Mouse (Mus musculus): ENCODE data around the gene Itga3. TPM values are rescaled to one million over a fixed set of nuclear protein-coding genes. Genes with fewer than 3 reads are reported as not detected.
"Not testable (repeated sequence)": the region's sequence is repeated elsewhere in the genome, so short reads cannot be mapped to it uniquely, and the experiment has no call there.

Gene Itga3
- polyA plus RNA-seq, 1 experiment from 2014 or later = 7.7 TPM

DNA sequence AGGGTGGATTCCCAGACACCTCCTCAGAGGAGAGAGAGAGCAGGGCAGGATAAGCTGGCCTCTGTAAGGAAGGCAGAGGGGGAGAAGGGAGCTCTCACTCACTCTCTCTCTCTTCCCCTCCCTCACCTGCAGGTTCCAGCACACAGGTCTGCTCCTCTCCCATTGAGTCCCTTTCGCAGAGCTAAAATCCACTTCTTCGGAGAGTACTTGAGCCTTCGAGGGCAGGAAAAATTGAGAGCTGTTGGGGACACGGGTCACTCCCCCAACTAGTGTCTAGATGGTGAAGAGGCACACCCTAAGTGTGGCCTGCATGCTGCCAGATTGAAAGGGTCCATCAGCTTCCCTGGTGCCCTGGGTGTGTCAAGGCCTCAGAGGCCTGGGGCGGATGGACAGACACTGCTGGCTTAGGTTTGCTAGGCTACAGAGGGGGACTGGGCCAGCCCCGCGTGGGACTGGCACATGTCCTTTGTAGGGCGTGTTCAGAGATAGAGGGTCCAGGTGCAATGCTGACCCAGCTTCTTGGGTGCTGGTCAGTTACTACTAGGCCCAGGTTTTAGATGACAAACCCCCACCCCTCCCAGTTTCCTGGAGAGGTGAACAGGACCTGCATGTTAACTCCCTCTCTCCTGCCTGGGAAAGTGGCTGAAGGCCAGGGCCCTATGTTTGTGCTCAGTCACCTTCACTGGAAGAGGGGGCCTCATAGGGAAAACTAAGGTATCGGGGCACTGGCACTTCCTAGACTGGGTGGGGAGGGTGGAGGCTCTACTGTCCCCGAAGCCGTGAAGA, 51.2 kb downstream of the Itga3 start:
- peaks cover 9% of the 10 kb centered on the region; the same call in 1 of the 2 replicates for H3K4me1 ChIP-seq (replicated peaks)
- no peaks in the 10 kb centered on the region for H3K9me3 ChIP-seq
- WGBS = 90% methylated on average over 11 of the region's 11 CpGs
- H3K36me3 ChIP-seq = peaks cover 68% of the 10 kb centered on the region
- H3K27me3 ChIP-seq = 0 out of 2 replicates have a peak, but pooled peaks cover 9% of the 10 kb centered on the region
- H3K9ac ChIP-seq (replicated peaks) = no peak overlapping the region
- no peak for ATAC-seq (ENCODE audit: insufficient number of reproducible peaks, insufficient read depth, low FRiP score, low TSS enrichment, low read depth)
- no peak overlapping the region for H3K27ac ChIP-seq
- no peak overlapping the region for H3K4me2 ChIP-seq
- H3K4me3 ChIP-seq (replicated peaks) = no peak overlapping the region

DNA sequence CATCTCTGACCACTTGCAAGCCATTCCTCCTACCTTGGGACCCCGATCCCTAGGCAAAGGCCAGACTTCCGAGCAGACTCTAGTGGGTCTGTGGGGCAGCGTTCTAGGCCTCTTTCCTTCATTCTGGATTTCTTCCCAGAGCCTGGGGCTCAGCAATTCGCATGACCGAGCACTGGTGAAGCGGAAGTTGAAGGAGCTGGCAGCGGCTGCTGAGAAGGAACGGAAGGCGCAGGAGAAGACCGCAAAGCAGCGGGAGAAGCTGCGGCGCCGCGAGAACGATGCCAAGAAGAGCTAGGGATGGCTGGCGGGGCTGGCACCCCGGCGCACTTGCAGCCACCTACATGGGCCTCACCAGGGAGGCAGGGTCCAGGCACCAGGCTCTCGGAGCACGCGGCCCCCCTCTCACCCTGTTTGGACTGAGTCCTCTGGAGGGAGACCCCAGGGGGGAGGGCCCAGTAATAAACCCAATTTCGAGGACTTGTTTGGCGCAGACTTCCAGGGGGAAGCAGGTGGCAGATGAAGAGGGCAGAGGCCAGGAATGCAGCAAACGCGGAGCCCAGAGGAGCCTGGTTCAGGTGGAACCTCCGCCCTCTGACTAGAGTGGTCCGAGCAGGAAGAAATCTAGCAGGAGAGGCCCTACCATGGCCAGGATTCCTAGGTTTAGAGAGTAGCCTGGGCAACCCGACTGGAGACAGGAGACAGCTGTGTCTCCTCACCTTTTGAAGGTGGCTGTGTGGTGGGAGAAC, 52.0 kb downstream of the Itga3 start:
- Histone ChIP-seq H3K4me2 (no peak overlapping the region), H3K27ac (no peak overlapping the region), H3K4me3 (replicated peaks) (no peak overlapping the region), H3K9ac (replicated peaks) (no peak overlapping the region), H3K9me3 (no peaks in the 10 kb centered on the region), H3K4me1 (replicated peaks) (peaks cover 9% of the 10 kb centered on the region; the same call in 1 of the 2 replicates), H3K27me3 (0 out of 2 replicates have a peak, but pooled peaks cover 9% of the 10 kb centered on the region), H3K36me3 (peaks cover 74% of the 10 kb centered on the region)
- 76% methylated on average over 29 of the region's 29 CpGs for WGBS
- ATAC-seq (ENCODE audit: insufficient number of reproducible peaks, insufficient read depth, low FRiP score, low TSS enrichment, low read depth) = no peak

DNA sequence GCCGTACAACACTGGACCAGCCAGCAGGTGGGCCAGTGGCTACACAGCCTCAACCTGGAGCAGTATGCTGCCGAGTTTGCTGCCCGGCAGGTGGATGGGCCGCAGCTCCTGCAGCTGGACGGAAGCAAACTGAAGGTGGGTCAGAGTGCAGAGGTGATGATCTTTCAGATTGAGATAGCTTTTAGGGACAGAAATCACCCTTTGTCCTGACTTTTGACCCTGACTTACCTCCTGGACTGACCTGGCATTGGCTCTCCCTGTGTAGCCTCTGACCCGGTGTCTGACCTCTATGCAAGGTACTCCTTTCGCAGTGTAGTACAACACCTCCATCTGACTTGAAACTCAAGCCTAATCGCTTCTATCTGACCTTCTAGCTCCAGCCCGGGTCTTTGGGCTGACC, 53.1 kb downstream of the Itga3 start:
- H3K4me3 ChIP-seq (replicated peaks) = no peak overlapping the region
- no peak for ATAC-seq (ENCODE audit: insufficient number of reproducible peaks, insufficient read depth, low FRiP score, low TSS enrichment, low read depth)
- H3K27me3 ChIP-seq = peaks cover 15% of the 10 kb centered on the region; the same call in 1 of the 2 replicates
- peaks cover 9% of the 10 kb centered on the region; the same call in 1 of the 2 replicates for H3K4me1 ChIP-seq (replicated peaks)
- H3K4me2 ChIP-seq = no peak overlapping the region
- no peaks in the 10 kb centered on the region for H3K9me3 ChIP-seq
- no peak overlapping the region for H3K9ac ChIP-seq (replicated peaks)
- no peak overlapping the region for H3K27ac ChIP-seq
- WGBS = 92% methylated on average over 9 of the region's 9 CpGs
- H3K36me3 ChIP-seq = peaks cover 80% of the 10 kb centered on the region

DNA sequence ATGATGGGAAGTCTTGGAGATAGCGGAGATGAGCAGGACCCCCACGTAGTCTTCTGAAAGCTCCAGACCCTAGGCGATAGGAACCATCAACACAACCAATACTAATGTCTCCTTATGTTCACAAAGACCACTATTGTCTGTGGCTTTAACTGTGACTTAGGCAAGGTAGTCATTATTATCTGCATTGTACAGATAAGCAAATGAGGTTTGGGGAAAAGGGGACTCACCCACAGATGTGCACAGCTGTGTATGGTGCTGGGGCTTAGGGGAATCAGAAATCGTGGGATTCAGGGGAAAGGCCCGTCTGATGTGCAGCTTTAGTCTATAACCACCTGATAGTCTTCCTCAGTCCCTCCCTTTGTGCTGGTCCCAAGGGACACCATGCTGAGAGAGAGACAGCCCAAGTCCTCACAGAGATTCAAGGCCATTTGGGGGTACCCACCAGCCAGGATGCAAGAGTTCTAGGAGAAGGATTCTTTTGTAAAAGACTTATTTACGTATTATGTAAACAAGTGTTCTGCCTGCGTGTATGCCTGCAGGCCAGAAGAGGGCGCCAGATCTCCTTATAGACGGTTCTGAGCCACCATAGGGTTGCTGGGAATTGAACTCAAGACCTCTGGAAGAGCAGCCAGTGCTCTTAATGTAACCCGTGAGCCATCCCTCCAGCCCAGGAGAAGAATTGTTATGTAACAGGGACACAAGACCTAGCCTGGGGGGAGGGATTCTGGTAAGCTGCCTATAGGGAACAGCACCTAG, 54.2 kb downstream of the Itga3 start:
- H3K4me2 ChIP-seq = no peak overlapping the region
- no peak overlapping the region for H3K4me3 ChIP-seq (replicated peaks)
- H3K4me1 ChIP-seq (replicated peaks) = no peaks in the 10 kb centered on the region
- H3K27ac ChIP-seq = no peak overlapping the region
- no peak for ATAC-seq (ENCODE audit: insufficient number of reproducible peaks, insufficient read depth, low FRiP score, low TSS enrichment, low read depth)
- 82% methylated on average over 10 of the region's 10 CpGs for WGBS
- peaks cover 11% of the 10 kb centered on the region; the same call in 1 of the 2 replicates for H3K27me3 ChIP-seq
- H3K9ac ChIP-seq (replicated peaks) = no peak overlapping the region
- peaks cover 88% of the 10 kb centered on the region for H3K36me3 ChIP-seq
- no peaks in the 10 kb centered on the region for H3K9me3 ChIP-seq

DNA sequence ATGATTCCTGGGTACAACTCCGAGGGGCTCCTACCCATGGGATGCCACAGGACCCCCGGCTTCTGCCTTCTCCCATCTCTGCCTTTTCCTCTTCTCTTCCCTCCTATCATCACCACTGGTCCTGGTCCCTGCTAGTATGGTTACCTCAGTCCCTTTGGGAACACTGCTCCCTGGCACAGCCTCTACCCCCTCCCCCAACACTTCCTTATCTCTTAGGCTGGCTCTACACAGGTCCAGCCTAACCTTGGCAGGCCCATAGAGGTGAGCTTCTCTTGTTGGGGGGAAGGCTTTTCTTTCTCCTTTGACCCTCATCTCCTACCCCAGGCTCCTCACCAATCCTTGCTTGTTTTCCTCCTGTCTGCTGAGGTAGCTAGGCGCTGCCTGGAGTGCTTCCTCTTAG, 61.1 kb downstream of the Itga3 start:
- no peak for ATAC-seq (ENCODE audit: insufficient number of reproducible peaks, insufficient read depth, low FRiP score, low TSS enrichment, low read depth)
- Histone ChIP-seq H3K4me2 (no peak overlapping the region), H3K36me3 (peaks cover 65% of the 10 kb centered on the region), H3K9me3 (no peaks in the 10 kb centered on the region), H3K4me3 (replicated peaks) (no peak overlapping the region), H3K27me3 (peaks cover 11% of the 10 kb centered on the region; the same call in 1 of the 2 replicates), H3K4me1 (replicated peaks) (peaks cover 21% of the 10 kb centered on the region), H3K27ac (no peak overlapping the region), H3K9ac (replicated peaks) (0 out of 2 replicates have a peak overlapping the region, but pooled peaks have one; percentile 23)
- 72% methylated on average over 3 of the region's 3 CpGs for WGBS

DNA sequence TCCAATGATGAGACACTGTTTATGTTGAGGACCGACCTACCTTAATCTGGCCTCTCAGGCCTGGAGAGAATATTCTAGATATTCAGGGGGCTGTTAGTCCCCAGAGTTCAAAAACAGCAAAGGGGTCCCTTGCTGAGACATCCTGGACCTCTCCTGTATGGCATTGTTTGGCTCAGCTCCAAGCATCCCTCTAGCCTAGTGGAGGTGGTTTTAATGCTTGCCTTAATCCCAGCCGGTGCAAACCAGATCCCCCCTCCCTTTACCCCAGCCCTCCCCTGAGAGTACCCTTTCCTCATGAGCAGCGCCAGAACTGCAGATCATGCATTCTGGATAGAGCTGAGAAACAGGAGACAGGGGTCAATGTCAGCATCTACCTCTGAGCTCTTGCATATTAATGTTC, 64.1 kb downstream of the Itga3 start:
- 32% methylated on average over 3 of the region's 3 CpGs for WGBS
- no peak for ATAC-seq (ENCODE audit: insufficient number of reproducible peaks, insufficient read depth, low FRiP score, low TSS enrichment, low read depth)
- Histone ChIP-seq H3K36me3 (peaks cover 37% of the 10 kb centered on the region), H3K27me3 (no peaks in the 10 kb centered on the region), H3K27ac (peak overlapping the region; percentile 29; the same call in 1 of the 2 replicates), H3K9me3 (no peaks in the 10 kb centered on the region), H3K4me2 (peak overlapping the region; percentile 82), H3K4me1 (replicated peaks) (peaks cover 30% of the 10 kb centered on the region), H3K9ac (replicated peaks) (peak overlapping the region; percentile 40), H3K4me3 (replicated peaks) (no peak overlapping the region; the same call in 1 of the 2 replicates)

DNA sequence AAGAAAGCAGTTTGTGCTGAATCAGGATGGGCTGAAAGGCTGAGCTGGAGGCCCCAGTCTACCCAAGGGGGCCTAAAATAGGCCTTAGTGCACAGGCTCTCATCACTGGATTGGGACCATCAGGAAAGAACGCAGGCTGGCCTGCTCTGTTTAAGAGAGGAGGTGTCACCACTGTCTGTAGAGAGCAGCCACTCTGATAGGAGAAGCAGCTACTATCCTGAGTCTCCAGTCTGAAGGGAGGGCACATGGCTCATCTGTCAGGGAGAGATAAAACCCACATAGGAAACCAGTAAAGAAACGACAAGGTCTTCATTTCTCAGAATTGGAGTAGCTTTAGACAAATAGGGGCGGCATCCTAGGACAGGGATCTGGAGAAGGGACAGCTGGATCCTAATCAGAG, 64.5 kb downstream of the Itga3 start:
- Histone ChIP-seq H3K9ac (replicated peaks) (peak overlapping the region; percentile 40), H3K4me3 (replicated peaks) (peak overlapping the region; percentile 83), H3K4me2 (peak overlapping the region; percentile 82), H3K9me3 (no peaks in the 10 kb centered on the region), H3K27ac (peak overlapping the region; percentile 42; the same call in 1 of the 2 replicates), H3K4me1 (replicated peaks) (peaks cover 32% of the 10 kb centered on the region), H3K27me3 (no peaks in the 10 kb centered on the region), H3K36me3 (peaks cover 33% of the 10 kb centered on the region)
- ATAC-seq (ENCODE audit: insufficient number of reproducible peaks, insufficient read depth, low FRiP score, low TSS enrichment, low read depth) = no peak
- WGBS = 54% methylated on average over 3 of the region's 3 CpGs

DNA sequence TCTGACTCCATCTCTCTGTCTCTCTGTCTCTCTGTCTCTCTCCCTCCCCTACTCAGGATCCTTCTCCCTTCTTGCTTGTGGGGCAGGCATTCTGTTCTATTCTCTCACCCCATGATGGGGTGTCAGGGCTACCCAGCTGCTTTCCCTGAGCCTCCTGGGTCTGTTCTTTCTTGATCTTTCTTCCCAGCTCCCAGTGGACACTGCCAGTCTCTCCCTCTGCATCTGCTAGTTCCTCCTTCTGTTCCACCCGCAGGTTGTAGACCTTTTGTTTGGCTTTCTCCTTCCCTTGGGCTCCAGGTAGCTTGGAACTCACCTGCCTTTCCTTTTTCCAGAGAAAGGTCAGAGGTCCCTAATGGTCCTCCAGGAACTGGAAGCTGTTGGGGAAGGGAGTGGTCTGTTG, 65.2 kb downstream of the Itga3 start:
- Histone ChIP-seq H3K4me3 (replicated peaks) (peak overlapping the region; percentile 83), H3K9ac (replicated peaks) (peak overlapping the region; percentile 95; the same call in 1 of the 2 replicates), H3K9me3 (no peaks in the 10 kb centered on the region), H3K4me2 (peak overlapping the region; percentile 82), H3K36me3 (peaks cover 27% of the 10 kb centered on the region), H3K27ac (0 out of 2 replicates have a peak overlapping the region, but pooled peaks have one; percentile 42), H3K27me3 (no peaks in the 10 kb centered on the region), H3K4me1 (replicated peaks) (peaks cover 37% of the 10 kb centered on the region)
- ATAC-seq (ENCODE audit: insufficient number of reproducible peaks, insufficient read depth, low FRiP score, low TSS enrichment, low read depth) = no peak
- 24% methylated on average over 1 of the region's 1 CpGs for WGBS

DNA sequence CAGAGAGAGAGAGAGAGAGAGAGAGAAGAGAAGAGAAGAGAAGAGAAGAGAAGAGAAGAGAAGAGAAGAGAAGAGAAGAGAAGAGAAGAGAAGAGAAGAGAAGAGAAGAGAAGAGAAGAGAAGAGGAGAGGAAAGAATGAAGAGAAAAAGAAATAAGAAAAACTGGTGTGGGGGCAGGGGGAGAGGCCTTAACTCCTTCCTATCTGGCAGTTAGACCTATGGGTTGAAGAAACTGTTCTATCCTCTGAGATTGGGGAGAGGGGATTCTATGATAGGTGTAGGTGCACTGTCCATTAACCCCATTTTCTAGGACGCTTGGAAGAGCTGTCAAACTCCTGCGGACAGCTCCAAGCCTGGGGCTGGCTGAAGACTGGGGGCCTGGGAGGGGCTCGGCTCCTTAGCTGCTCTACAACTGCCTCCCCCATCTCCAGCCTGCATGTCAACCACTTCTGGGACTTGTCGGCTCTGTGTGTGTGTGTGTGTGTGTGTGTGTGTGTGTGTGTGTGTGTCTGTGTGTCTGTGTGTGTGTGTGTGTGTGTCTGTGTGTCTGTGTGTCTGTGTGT, 65.7 kb downstream of the Itga3 start:
- H3K4me2 ChIP-seq = peak overlapping the region; percentile 82

DNA sequence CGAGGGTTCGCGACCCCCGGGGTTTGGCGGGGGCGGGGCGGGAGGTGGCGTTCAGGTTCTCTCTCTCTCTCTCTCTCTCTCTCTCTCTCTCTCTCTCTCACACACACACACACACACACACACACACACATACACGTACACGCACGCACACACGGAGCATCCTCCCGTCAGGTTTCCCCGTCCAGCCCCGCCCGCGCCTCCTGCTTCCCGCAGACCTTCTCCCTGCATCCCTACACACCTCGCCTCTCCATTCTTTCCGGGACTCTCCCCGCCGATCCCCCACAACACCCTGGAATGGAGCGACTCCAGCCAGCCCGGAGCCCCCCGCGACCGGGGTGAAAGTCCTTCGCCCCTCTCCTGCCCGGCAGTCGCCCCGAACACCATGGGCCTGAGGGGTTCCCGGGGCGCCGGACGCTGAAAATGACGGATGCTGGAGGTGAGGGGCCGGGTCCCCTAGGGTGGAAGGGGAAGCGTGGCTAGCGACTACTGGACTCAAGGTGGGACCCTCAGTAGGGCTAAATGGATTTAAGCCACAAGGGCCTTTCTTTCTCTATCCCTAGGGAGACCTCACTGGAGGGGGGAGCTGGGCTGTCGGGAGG, 66.4 kb downstream of the Itga3 start:
- H3K27ac ChIP-seq = peak overlapping the region; percentile 96
- 1% methylated on average over 39 of the region's 40 CpGs for WGBS

More for the DNA sequence above, 65.7 kb downstream of the Itga3 start:
- H3K4me3 ChIP-seq (replicated peaks) = peak overlapping the region; percentile 83
- not testable (repeated sequence) for ATAC-seq (ENCODE audit: insufficient number of reproducible peaks, insufficient read depth, low FRiP score, low TSS enrichment, low read depth); H3K9me3 ChIP-seq; H3K27me3 ChIP-seq
- WGBS = 0% methylated on average over 3 of the region's 4 CpGs
- peaks cover 22% of the 10 kb centered on the region for H3K36me3 ChIP-seq
- H3K9ac ChIP-seq (replicated peaks) = peak overlapping the region; percentile 95
- H3K27ac ChIP-seq = 0 out of 2 replicates have a peak overlapping the region, but pooled peaks have one; percentile 42
- H3K4me1 ChIP-seq (replicated peaks) = peaks cover 41% of the 10 kb centered on the region

More for the DNA sequence above, 66.4 kb downstream of the Itga3 start:
- Histone ChIP-seq H3K9me3 (no peaks in the 10 kb centered on the region), H3K36me3 (peaks cover 22% of the 10 kb centered on the region), H3K4me1 (replicated peaks) (peaks cover 44% of the 10 kb centered on the region), H3K4me2 (peak overlapping the region; percentile 82), H3K4me3 (replicated peaks) (peak overlapping the region; percentile 83), H3K27me3 (no peaks in the 10 kb centered on the region), H3K9ac (replicated peaks) (peak overlapping the region; percentile 95)
- no peak for ATAC-seq (ENCODE audit: insufficient number of reproducible peaks, insufficient read depth, low FRiP score, low TSS enrichment, low read depth)

All from limb, embryonic 12.5 days (tissue).